Mouse (Mus musculus) neutrophil, adult 83 days (primary cell): ENCODE measurements around the gene Qtrt2. TPM values are rescaled to one million over a fixed set of nuclear protein-coding genes. Genes with fewer than 3 reads are reported as not detected.

Experiments
- total RNA-seq, 2 experiments: library from RNA; stranded (reverse); gene quantifications; one replicate each; pipeline ENCODE4 v1.2.4; 2023

Gene Qtrt2
- 1 to 10 TPM; 7.8 to 9.0 TPM for total RNA-seq

DNA sequence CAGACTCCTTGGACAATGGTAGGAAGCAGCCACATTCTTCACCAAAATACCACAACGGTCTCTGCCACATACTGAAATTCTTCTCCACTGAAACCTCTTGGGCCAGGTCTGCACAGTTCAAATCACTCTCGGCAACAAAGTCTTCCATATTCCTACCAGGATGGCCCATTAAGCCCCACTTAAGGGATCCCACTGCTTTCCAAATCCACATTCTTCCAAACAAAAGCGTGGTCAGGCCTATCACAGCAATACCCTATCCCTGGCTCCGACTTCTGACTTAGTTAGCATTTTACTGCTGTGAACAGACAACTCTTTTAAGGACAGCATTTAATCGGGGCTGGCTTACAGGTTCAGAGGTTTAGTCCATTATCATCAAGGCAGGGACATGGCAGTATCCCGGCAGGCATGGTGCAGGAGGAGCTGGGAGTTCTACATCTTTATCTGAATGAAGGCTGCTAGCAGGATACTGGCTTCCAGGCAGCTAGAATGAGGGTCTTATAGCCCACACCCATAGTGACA lies at the start of gene Qtrt2:
Gene Qtrt2 (minus strand): TSS at position 469 of the 519 bp plus-strand sequence.

GRCm38 (mm10) chr16:43889208-43890004 lies 37.2 kb downstream of the Qtrt2 start, which contains the start of gene Ccdc191:
Ccdc191 (plus strand) TSS chr16:43889800.

Other genes with a start within 250 kb of the Qtrt2 start
- gene Drd3, start 172.8 kb downstream of the Qtrt2 start, total RNA-seq: not detected
- gene Ccdc191, start 37.0 kb downstream of the Qtrt2 start, total RNA-seq: 1 to 10 TPM; 2.3 to 4.0 TPM
- gene Zdhhc23, start 53.0 kb upstream of the Qtrt2 start, total RNA-seq: 1 to 10 TPM in 1 of 2 experiments, under 1 TPM in 1; 0.94 to 1.4 TPM
- under 1 TPM; 0.33 to 0.35 TPM for gene Gramd1c, start 136.5 kb upstream of the Qtrt2 start, total RNA-seq
- gene Atp6v1a, start 212.9 kb upstream of the Qtrt2 start, total RNA-seq: 100 to 1,000 TPM in 1 of 2 experiments, 10 to 100 TPM in 1; 81.0 to 102 TPM
- 10 to 100 TPM; 31.6 to 39.9 TPM for gene Naa50, start 213.0 kb upstream of the Qtrt2 start, total RNA-seq
- 10 to 100 TPM; 28.0 to 29.2 TPM for gene Usf3, start 246.4 kb upstream of the Qtrt2 start, total RNA-seq